Mouse (Mus musculus) stomach, embryonic 14.5 days (tissue): ENCODE data around the gene Ttll5. TPM values are rescaled to one million over a fixed set of nuclear protein-coding genes. Genes with fewer than 3 reads are reported as not detected.

Source experiments
- ATAC-seq: fragments of 200-750 bp; cut with Nextera tagmentation; 2 replicates; pipeline ENCODE4 v1.8.0; 2017; ENCODE audit warnings: low read depth, moderate TSS enrichment; ENCODE audit not compliant: insufficient number of reproducible peaks, insufficient read depth, low FRiP score
- H3K27ac ChIP-seq: fragments of 300-500 bp; sonication (generic); 2 replicates; pipeline ENCODE4 v1.5.1; 2014; ENCODE audit warnings: mild to moderate bottlenecking, low read length, moderate library complexity, mixed read lengths
- H3K27me3 ChIP-seq: fragments of 300-500 bp; sonication (generic); 2 replicates; pipeline ENCODE4 v1.6.1; 2014; ENCODE audit warnings: low read length, control low read depth, mixed read lengths; ENCODE audit not compliant: control insufficient read depth, insufficient read depth
- H3K36me3 ChIP-seq: fragments of 300-500 bp; sonication (generic); 2 replicates; pipeline ENCODE4 v1.6.1; 2014; ENCODE audit warnings: mild to moderate bottlenecking, control low read depth, low read length, moderate library complexity, mixed read lengths; ENCODE audit not compliant: control insufficient read depth, insufficient read depth
- H3K4me1 ChIP-seq: fragments of 300-500 bp; sonication (generic); 2 replicates; pipeline ENCODE4 v1.6.1; 2014; ENCODE audit warnings: low read length, control low read depth, mixed read lengths; ENCODE audit not compliant: control insufficient read depth, insufficient read depth
- H3K4me2 ChIP-seq: fragments of 300-500 bp; sonication (generic); replicated peaks from 2 replicates; pipeline ENCODE4 v1.6.1; 2014; ENCODE audit warnings: low read depth, low read length, control low read depth
- H3K4me3 ChIP-seq: fragments of 300-500 bp; sonication (generic); 2 replicates; pipeline ENCODE4 v1.5.1; 2014; ENCODE audit warnings: low read depth, low read length, control low read depth
- H3K9ac ChIP-seq: fragments of 300-500 bp; sonication (generic); replicated peaks from 2 replicates; pipeline ENCODE4 v1.6.1; 2014; ENCODE audit warnings: low read depth, mild to moderate bottlenecking, control low read depth, low read length, moderate library complexity, mixed read lengths
- H3K9me3 ChIP-seq: fragments of 300-500 bp; sonication (generic); 2 replicates; pipeline ENCODE4 v1.6.1; 2016; ENCODE audit warnings: low read depth, low read length, control low read depth; ENCODE audit not compliant: control insufficient read depth
- WGBS: fragments of 180-500 bp; shearing (Covaris S2); extraction: QIAGEN DNeasy Blood & Tissue Kit; methylation state at CpG from one replicate; pipeline ENCODE4 v1.1.7; 2014; 5-methylcytosine and 5-hydroxymethylcytosine counted together
- polyA plus RNA-seq: library from polyadenylated mRNA; unstranded; fragments of >200 nt; fragmentation: Nextera tagmentation; extraction: Ambion mirVana; gene quantifications from 2 replicates; pipeline ENCODE4 v1.2.1, GENCODE M21; 2014

Ttll5 gene
- polyA plus RNA-seq, 1 experiment from 2014 or later, result 17.7 TPM

DNA sequence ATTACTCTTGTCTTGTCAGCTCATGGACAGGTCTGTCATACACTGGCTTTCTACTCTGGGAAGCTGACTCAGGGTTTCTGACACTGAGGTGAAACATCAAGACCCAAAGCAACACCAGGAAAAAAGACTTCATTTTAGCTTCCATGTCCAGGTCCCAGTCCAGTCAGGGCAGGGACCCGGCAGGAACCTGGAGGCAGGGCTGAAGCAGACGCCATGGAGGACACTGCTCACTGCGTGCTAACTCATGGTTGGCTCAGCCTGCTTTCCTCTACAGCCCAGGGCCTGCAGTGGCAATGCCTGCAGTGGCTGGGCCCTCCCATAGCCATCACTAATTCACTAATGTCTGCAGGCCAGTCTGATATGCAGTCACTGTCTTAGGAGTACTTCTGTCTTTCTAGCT is 4.4 kb downstream of the Ttll5 start:
- H3K4me2 ChIP-seq, result no peak overlapping the region
- 96% methylated on average over 3 of the region's 3 CpGs for WGBS
- no peak for ATAC-seq

DNA sequence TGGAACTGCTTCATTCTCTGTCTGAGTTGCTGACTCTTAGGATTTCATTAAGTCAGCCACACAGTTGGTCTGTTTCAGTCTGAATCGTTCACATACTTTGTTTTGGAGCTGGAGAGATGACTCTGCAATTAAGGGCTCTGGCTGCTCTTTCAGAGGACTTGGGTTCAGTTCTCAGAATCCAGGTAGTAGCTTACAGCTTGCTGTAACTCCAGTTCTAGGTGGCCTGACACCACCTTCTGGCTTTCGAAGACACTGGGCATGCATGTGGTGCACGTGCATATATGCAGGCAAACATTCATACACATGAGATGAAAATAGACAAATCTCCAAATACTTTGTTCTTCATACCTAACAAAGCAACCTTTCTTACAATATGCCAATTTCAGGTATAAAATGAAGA is 5.4 kb downstream of the Ttll5 start:
- Histone ChIP-seq H3K27ac (no peak overlapping the region), H3K4me3 (no peak overlapping the region), H3K27me3 (no peaks in the 10 kb centered on the region), H3K36me3 (peaks cover 8% of the 10 kb centered on the region; the same call in 1 of the 2 replicates), H3K9ac (no peak overlapping the region), H3K4me2 (no peak overlapping the region), H3K9me3 (no peaks in the 10 kb centered on the region), H3K4me1 (no peaks in the 10 kb centered on the region)
- ATAC-seq, result no peak
- WGBS, result 89% methylated on average over 3 of the region's 3 CpGs

More for the DNA sequence above, 4.4 kb downstream of the Ttll5 start:
- Histone ChIP-seq H3K4me1 (no peaks in the 10 kb centered on the region), H3K36me3 (peaks cover 8% of the 10 kb centered on the region; the same call in 1 of the 2 replicates), H3K27ac (no peak overlapping the region), H3K9ac (no peak overlapping the region), H3K9me3 (no peaks in the 10 kb centered on the region), H3K27me3 (no peaks in the 10 kb centered on the region), H3K4me3 (no peak overlapping the region)

DNA sequence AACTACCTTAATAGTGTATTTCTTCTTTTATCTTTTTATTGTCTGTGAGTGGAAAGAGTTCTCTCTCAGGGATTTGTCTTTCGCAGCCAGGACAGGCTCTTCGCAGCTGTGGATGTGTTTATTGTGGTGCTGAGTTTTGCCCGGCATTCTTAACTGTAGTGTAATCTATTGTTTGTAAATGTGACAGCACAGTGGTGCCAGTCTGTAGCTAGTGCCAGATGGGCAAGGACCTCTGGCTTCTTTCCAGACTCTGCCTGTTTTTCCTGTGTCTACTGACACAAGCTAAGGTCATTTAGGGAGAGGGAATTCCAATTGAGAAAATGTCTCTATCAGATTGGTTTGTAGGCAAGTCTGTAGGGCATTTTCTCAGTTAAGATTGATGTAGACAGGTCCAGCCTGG is 6.2 kb downstream of the Ttll5 start:
- Histone ChIP-seq H3K9me3 (no peaks in the 10 kb centered on the region), H3K27me3 (no peaks in the 10 kb centered on the region), H3K36me3 (peaks cover 8% of the 10 kb centered on the region; the same call in 1 of the 2 replicates), H3K4me1 (no peaks in the 10 kb centered on the region), H3K4me3 (no peak overlapping the region), H3K27ac (no peak overlapping the region), H3K4me2 (no peak overlapping the region), H3K9ac (no peak overlapping the region)
- no peak for ATAC-seq
- 86% methylated on average over 3 of the region's 3 CpGs for WGBS

DNA sequence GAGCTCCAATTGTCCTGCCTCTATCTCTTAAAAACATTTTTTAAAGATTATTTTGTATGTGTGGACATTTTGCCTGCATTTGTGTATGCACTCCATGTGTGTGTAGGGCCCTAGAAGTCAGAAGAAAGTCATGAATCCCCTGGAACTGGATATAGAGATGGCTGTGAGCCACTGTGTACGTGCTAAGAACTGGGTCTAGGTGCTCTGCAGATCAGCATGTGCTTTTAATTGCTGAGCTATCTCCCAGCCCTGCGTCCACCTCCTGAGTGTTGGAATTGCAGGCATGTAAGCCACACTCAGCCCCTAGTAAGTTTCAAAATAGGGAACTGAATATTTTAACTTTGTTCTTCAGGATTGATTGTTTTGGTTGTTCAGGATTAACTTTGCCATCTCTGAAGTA is 10.1 kb downstream of the Ttll5 start:
- no peak overlapping the region for H3K9ac ChIP-seq
- WGBS, result 88% methylated on average over 2 of the region's 2 CpGs
- ATAC-seq, result no peak

DNA sequence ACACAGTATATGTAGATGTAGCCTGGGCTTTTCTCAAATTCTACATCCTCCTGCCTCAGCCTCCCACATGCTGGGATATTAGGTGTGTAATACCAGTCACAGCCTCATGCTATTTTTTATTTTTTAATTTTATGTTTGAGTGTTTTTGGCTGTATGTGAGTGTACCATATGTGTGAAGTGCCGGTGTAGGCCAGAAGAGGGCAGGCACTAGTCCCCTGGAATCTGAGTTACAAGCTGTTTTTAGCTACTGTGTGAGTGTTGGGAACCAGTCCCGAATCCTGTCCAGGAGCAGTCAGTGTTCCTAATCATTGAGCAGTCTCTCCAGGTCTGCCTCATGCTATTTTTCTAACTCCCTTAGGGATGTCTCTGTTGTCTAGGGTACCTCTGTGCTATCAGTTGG is 13.3 kb downstream of the Ttll5 start:
- no peaks in the 10 kb centered on the region for H3K9me3 ChIP-seq
- no peak for ATAC-seq
- 95% methylated on average over 2 of the region's 2 CpGs for WGBS
- no peak overlapping the region for H3K4me3 ChIP-seq
- H3K27ac ChIP-seq, result no peak overlapping the region
- no peaks in the 10 kb centered on the region for H3K4me1 ChIP-seq
- H3K4me2 ChIP-seq, result no peak overlapping the region
- no peak overlapping the region for H3K9ac ChIP-seq
- 0 out of 2 replicates have a peak, but pooled peaks cover 4% of the 10 kb centered on the region for H3K36me3 ChIP-seq
- H3K27me3 ChIP-seq, result no peaks in the 10 kb centered on the region

More for the DNA sequence above, 10.1 kb downstream of the Ttll5 start:
- H3K27me3 ChIP-seq, result no peaks in the 10 kb centered on the region
- no peaks in the 10 kb centered on the region for H3K4me1 ChIP-seq
- peaks cover 8% of the 10 kb centered on the region; the same call in 1 of the 2 replicates for H3K36me3 ChIP-seq
- H3K9me3 ChIP-seq, result no peaks in the 10 kb centered on the region
- no peak overlapping the region for H3K4me3 ChIP-seq
- no peak overlapping the region for H3K27ac ChIP-seq
- no peak overlapping the region for H3K4me2 ChIP-seq

DNA sequence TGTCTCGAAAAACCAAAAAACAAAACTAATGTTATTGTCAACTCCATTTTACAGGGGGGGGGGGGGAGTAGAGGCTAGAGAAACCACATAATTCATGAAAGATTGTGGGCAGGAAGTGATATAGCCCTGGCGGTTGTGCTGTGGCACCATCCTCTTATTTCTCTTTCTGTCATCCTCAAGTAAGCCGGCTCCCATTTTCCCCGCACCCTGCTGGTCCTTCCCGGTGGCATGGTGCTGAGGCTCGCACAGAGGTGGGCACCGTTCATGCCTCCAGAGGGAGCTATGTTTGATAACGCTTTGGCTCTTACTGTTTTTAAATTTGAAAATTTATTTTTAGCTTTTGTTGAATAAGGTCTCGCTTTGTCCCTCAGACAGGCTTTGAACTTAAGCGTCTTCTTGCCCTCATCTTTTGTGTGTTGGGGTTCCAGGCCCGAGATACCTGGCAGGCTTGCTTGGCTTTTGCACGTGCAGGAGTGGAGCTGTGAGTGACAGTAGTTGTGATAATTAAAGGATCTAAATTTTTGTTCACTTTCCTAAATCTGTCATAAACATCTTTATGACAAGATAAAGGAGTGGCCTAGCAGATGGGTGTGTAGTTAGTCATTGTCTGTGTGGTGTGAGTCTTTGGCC is 15.0 kb downstream of the Ttll5 start:
- Histone ChIP-seq H3K4me3 (no peak overlapping the region), H3K9ac (no peak overlapping the region), H3K27me3 (no peaks in the 10 kb centered on the region), H3K9me3 (no peaks in the 10 kb centered on the region), H3K27ac (no peak overlapping the region), H3K4me2 (no peak overlapping the region), H3K4me1 (no peaks in the 10 kb centered on the region), H3K36me3 (no peaks in the 10 kb centered on the region)
- 91% methylated on average over 12 of the region's 12 CpGs for WGBS
- no peak for ATAC-seq

DNA sequence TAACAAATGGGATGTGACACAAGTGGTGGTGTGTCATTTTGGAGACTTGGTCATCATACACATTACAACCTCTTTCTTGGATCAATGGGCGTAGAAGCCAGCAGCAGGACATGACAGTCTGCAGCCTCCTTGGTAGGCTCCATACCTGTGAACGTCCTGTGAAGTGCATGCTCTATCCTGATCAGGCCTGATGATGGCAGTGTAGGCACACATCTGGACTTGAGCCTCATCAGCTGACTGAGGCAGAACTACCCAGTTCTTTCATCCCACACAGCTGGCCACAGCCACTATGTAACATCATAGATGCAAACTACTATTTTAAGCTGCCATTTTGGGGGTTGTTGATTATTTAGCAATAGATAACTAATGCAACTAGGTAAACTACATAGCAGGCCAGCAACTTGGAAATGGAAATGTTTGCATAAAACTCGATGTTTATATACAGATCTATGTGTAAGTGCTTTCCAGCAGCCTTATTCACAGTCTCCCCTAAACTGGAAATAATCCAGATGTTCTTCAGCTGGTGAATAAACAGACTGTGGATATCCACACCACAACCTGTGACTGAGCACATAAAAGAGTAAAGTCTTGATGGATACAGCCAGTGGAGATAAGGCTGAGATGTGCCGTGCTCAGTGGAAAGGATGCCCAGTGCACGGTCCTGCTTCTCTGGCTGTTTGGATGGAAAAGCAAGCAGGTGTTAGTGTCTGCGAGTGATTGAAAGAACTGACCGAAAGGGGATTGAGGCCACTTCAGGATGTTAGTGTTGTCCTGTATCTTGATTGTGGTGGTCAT is 23.9 kb downstream of the Ttll5 start:
- Histone ChIP-seq H3K27ac (no peak overlapping the region), H3K36me3 (no peaks in the 10 kb centered on the region), H3K4me2 (no peak overlapping the region), H3K4me1 (no peaks in the 10 kb centered on the region), H3K9me3 (no peaks in the 10 kb centered on the region), H3K4me3 (no peak overlapping the region), H3K9ac (no peak overlapping the region), H3K27me3 (no peaks in the 10 kb centered on the region)
- WGBS, result 65% methylated on average over 7 of the region's 7 CpGs
- peak; percentile 75; the same call in 1 of the 2 replicates for ATAC-seq

DNA sequence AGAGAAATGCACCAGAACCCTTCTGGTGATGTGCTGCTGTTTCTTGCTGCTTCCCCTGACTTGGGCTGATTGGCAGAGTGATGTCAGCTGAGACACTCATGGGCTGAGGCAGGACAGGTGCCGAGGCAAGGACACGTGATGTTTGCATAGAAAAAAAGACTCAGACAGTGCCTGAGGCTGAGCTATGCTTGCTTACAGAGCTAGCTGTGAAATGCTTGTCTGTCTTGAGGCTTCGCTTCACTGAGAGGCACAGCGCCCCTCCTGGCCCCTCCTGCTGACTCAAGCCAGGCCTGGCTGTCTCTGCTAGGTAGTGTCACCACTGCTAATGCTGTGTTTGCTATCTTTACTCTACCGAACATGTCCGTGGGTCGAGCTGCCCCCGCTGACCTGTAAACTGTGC is 26.2 kb downstream of the Ttll5 start:
- 81% methylated on average over 8 of the region's 8 CpGs for WGBS
- H3K4me3 ChIP-seq, result no peak overlapping the region
- no peak overlapping the region for H3K9ac ChIP-seq
- no peak overlapping the region for H3K4me2 ChIP-seq
- no peaks in the 10 kb centered on the region for H3K27me3 ChIP-seq
- no peaks in the 10 kb centered on the region for H3K4me1 ChIP-seq
- no peak overlapping the region for H3K27ac ChIP-seq
- H3K36me3 ChIP-seq, result no peaks in the 10 kb centered on the region
- ATAC-seq, result no peak
- no peaks in the 10 kb centered on the region for H3K9me3 ChIP-seq
